Mouse (Mus musculus) neural tube, embryonic 13.5 days (tissue): ENCODE results near the gene Naif1. TPM values are rescaled to one million over a fixed set of nuclear protein-coding genes. Genes with fewer than 3 reads are reported as not detected.
"Not testable (repeated sequence)": the region's sequence is repeated elsewhere in the genome, so short reads cannot be mapped to it uniquely, and the experiment has no call there.

Source experiments
- ATAC-seq: fragments of 200-750 bp; cut with Nextera tagmentation; 2 replicates; pipeline ENCODE4 v1.8.0; 2017; ENCODE audit warnings: low read depth, mild to moderate bottlenecking, moderate TSS enrichment, moderate library complexity
- H3K27ac ChIP-seq: fragments of 300-500 bp; sonication (generic); replicated peaks from 2 replicates; pipeline ENCODE4 v1.5.1; 2015; ENCODE audit warnings: moderate library complexity, mild to moderate bottlenecking, inconsistent platforms
- H3K27me3 ChIP-seq: fragments of 300-500 bp; sonication (generic); 2 replicates; pipeline ENCODE4 v1.6.1; 2015; ENCODE audit warnings: mild to moderate bottlenecking, inconsistent platforms
- H3K36me3 ChIP-seq: fragments of 300-500 bp; sonication (generic); 2 replicates; pipeline ENCODE4 v1.6.1; 2015; ENCODE audit warnings: mild to moderate bottlenecking, inconsistent platforms
- H3K4me1 ChIP-seq: fragments of 300-500 bp; sonication (generic); replicated peaks from 2 replicates; pipeline ENCODE4 v1.6.1; 2015; ENCODE audit warnings: inconsistent platforms
- H3K4me2 ChIP-seq: fragments of 300-500 bp; sonication (generic); 2 replicates; pipeline ENCODE4 v1.6.1; 2015; ENCODE audit warnings: inconsistent platforms, mild to moderate bottlenecking, moderate library complexity
- H3K4me3 ChIP-seq: fragments of 300-500 bp; sonication (generic); 2 replicates; pipeline ENCODE4 v1.5.1; 2015; ENCODE audit warnings: mild to moderate bottlenecking, inconsistent platforms
- H3K9ac ChIP-seq: fragments of 300-500 bp; sonication (generic); 2 replicates; pipeline ENCODE4 v1.6.1; 2015; ENCODE audit warnings: moderate library complexity, mild to moderate bottlenecking, inconsistent platforms
- H3K9me3 ChIP-seq: fragments of 300-500 bp; sonication (generic); 2 replicates; pipeline ENCODE4 v1.6.1; 2016; ENCODE audit warnings: inconsistent platforms
- WGBS: fragments of 180-500 bp; shearing (Covaris S2); methylation state at CpG from one replicate; pipeline ENCODE4 v1.1.7; 2015; 5-methylcytosine and 5-hydroxymethylcytosine counted together
- polyA plus RNA-seq: library from polyadenylated mRNA; unstranded; fragments of >200 nt; fragmentation: Nextera tagmentation; extraction: Ambion mirVana; gene quantifications from 2 replicates; pipeline ENCODE4 v1.2.1, GENCODE M21; 2015

Gene Naif1
- polyA plus RNA-seq, 1 experiment from 2014 or later, result 5.1 TPM

GRCm38 (mm10) chr2:32471001-32471680 lies 20.9 kb downstream of the Naif1 start:
- no peaks in the 10 kb centered on the region for H3K27me3 ChIP-seq
- no peak for ATAC-seq
- WGBS, result 84% methylated on average over 6 of the region's 6 CpGs
- no peaks in the 10 kb centered on the region for H3K36me3 ChIP-seq
- H3K9ac ChIP-seq, result no peak overlapping the region
- no peak overlapping the region for H3K4me2 ChIP-seq
- no peak overlapping the region for H3K4me3 ChIP-seq
- H3K9me3 ChIP-seq, result no peaks in the 10 kb centered on the region
- H3K27ac ChIP-seq, result no peak overlapping the region
- H3K4me1 ChIP-seq, result no peaks in the 10 kb centered on the region

GRCm38 (mm10) chr2:32471681-32472061 lies 21.4 kb downstream of the Naif1 start:
- ATAC-seq, result no peak
- Histone ChIP-seq H3K27me3 (no peaks in the 10 kb centered on the region), H3K27ac (no peak overlapping the region), H3K9me3 (no peaks in the 10 kb centered on the region), H3K9ac (no peak overlapping the region), H3K4me1 (no peaks in the 10 kb centered on the region), H3K36me3 (no peaks in the 10 kb centered on the region), H3K4me2 (no peak overlapping the region), H3K4me3 (no peak overlapping the region)
- 86% methylated on average over 6 of the region's 6 CpGs for WGBS

- not testable (repeated sequence) for H3K9me3 ChIP-seq, H3K9ac ChIP-seq, H3K27ac ChIP-seq, H3K27me3 ChIP-seq, ATAC-seq, H3K4me3 ChIP-seq, H3K36me3 ChIP-seq, H3K4me1 ChIP-seq, H3K4me2 ChIP-seq
- WGBS, result 97% methylated on average over 4 of the region's 9 CpGs
These were observed 25.1 kb downstream of the Naif1 start for GRCm38 (mm10) chr2:32475361-32475760.

GRCm38 (mm10) chr2:32482351-32482750 lies 32.1 kb downstream of the Naif1 start:
- H3K4me2 ChIP-seq, result no peak overlapping the region
- WGBS, result 92% methylated on average over 8 of the region's 8 CpGs
- H3K9ac ChIP-seq, result no peak overlapping the region
- H3K9me3 ChIP-seq, result no peaks in the 10 kb centered on the region
- ATAC-seq, result no peak
- H3K4me1 ChIP-seq, result no peaks in the 10 kb centered on the region
- H3K36me3 ChIP-seq, result no peaks in the 10 kb centered on the region
- no peak overlapping the region for H3K27ac ChIP-seq
- no peaks in the 10 kb centered on the region for H3K27me3 ChIP-seq
- no peak overlapping the region for H3K4me3 ChIP-seq

- no peaks in the 10 kb centered on the region for H3K36me3 ChIP-seq
- 76% methylated on average over 9 of the region's 9 CpGs for WGBS
These were observed 33.1 kb downstream of the Naif1 start for GRCm38 (mm10) chr2:32483179-32483875.

GRCm38 (mm10) chr2:32484933-32485332 lies 34.7 kb downstream of the Naif1 start:
- Histone ChIP-seq H3K9ac (no peak overlapping the region), H3K4me2 (no peak overlapping the region), H3K4me3 (no peak overlapping the region), H3K36me3 (no peaks in the 10 kb centered on the region), H3K27me3 (no peaks in the 10 kb centered on the region), H3K9me3 (no peaks in the 10 kb centered on the region), H3K27ac (no peak overlapping the region), H3K4me1 (no peaks in the 10 kb centered on the region)
- 89% methylated on average over 6 of the region's 6 CpGs for WGBS
- no peak for ATAC-seq

More at GRCm38 (mm10) chr2:32483179-32483875, 33.1 kb downstream of the Naif1 start:
- Histone ChIP-seq H3K4me3 (no peak overlapping the region), H3K27ac (no peak overlapping the region), H3K9ac (no peak overlapping the region), H3K4me1 (no peaks in the 10 kb centered on the region), H3K27me3 (no peaks in the 10 kb centered on the region), H3K9me3 (no peaks in the 10 kb centered on the region), H3K4me2 (no peak overlapping the region)
- no peak for ATAC-seq

GRCm38 (mm10) chr2:32485751-32486150 lies 35.5 kb downstream of the Naif1 start:
- Histone ChIP-seq H3K36me3 (no peaks in the 10 kb centered on the region), H3K27ac (no peak overlapping the region), H3K4me1 (no peaks in the 10 kb centered on the region), H3K9ac (no peak overlapping the region), H3K27me3 (no peaks in the 10 kb centered on the region), H3K4me2 (no peak overlapping the region), H3K9me3 (no peaks in the 10 kb centered on the region), H3K4me3 (no peak overlapping the region)
- 86% methylated on average over 4 of the region's 4 CpGs for WGBS
- ATAC-seq, result no peak

- 91% methylated on average over 9 of the region's 9 CpGs for WGBS
- Histone ChIP-seq H3K4me1 (no peaks in the 10 kb centered on the region), H3K27me3 (no peaks in the 10 kb centered on the region), H3K27ac (no peak overlapping the region), H3K9me3 (no peaks in the 10 kb centered on the region), H3K36me3 (no peaks in the 10 kb centered on the region), H3K4me3 (no peak overlapping the region), H3K9ac (no peak overlapping the region), H3K4me2 (no peak overlapping the region)
- no peak for ATAC-seq
These were observed 35.9 kb downstream of the Naif1 start for GRCm38 (mm10) chr2:32486155-32486554.

GRCm38 (mm10) chr2:32487124-32487623 lies 36.9 kb downstream of the Naif1 start:
- Histone ChIP-seq H3K27ac (no peak overlapping the region), H3K9me3 (no peaks in the 10 kb centered on the region), H3K36me3 (no peaks in the 10 kb centered on the region), H3K9ac (no peak overlapping the region), H3K4me2 (no peak overlapping the region), H3K4me3 (no peak overlapping the region), H3K4me1 (no peaks in the 10 kb centered on the region), H3K27me3 (no peaks in the 10 kb centered on the region)
- peak; percentile 74 for ATAC-seq
- WGBS, result 5% methylated on average over 6 of the region's 6 CpGs

GRCm38 (mm10) chr2:32488679-32489078 lies 38.4 kb downstream of the Naif1 start:
- Histone ChIP-seq H3K27me3 (no peaks in the 10 kb centered on the region), H3K36me3 (no peaks in the 10 kb centered on the region), H3K4me1 (no peaks in the 10 kb centered on the region), H3K9ac (0 out of 2 replicates have a peak overlapping the region, but pooled peaks have one; percentile 22), H3K9me3 (no peaks in the 10 kb centered on the region), H3K4me2 (no peak overlapping the region), H3K27ac (no peak overlapping the region), H3K4me3 (no peak overlapping the region)
- 4% methylated on average over 5 of the region's 5 CpGs for WGBS
- ATAC-seq, result peak; percentile 55

- not testable (repeated sequence) for H3K9me3 ChIP-seq, H3K27ac ChIP-seq, ATAC-seq, H3K4me1 ChIP-seq, H3K4me2 ChIP-seq, H3K9ac ChIP-seq, H3K4me3 ChIP-seq, H3K27me3 ChIP-seq, H3K36me3 ChIP-seq
These were observed 40.5 kb downstream of the Naif1 start for GRCm38 (mm10) chr2:32490730-32491129.

GRCm38 (mm10) chr2:32492661-32493060 lies 42.4 kb downstream of the Naif1 start:
- Histone ChIP-seq H3K4me3 (no peak overlapping the region), H3K9ac (no peak overlapping the region), H3K36me3 (no peaks in the 10 kb centered on the region), H3K4me1 (no peaks in the 10 kb centered on the region), H3K9me3 (no peaks in the 10 kb centered on the region), H3K27me3 (no peaks in the 10 kb centered on the region), H3K4me2 (no peak overlapping the region), H3K27ac (no peak overlapping the region)
- WGBS, result 61% methylated on average over 2 of the region's 2 CpGs
- ATAC-seq, result no peak
